Mouse (Mus musculus): ENCODE data around the gene Slc25a26. TPM values are rescaled to one million over a fixed set of nuclear protein-coding genes. Genes with fewer than 3 reads are reported as not detected.

Gene Slc25a26
- polyA plus RNA-seq, 1 experiment, result 10.5 TPM

DNA sequence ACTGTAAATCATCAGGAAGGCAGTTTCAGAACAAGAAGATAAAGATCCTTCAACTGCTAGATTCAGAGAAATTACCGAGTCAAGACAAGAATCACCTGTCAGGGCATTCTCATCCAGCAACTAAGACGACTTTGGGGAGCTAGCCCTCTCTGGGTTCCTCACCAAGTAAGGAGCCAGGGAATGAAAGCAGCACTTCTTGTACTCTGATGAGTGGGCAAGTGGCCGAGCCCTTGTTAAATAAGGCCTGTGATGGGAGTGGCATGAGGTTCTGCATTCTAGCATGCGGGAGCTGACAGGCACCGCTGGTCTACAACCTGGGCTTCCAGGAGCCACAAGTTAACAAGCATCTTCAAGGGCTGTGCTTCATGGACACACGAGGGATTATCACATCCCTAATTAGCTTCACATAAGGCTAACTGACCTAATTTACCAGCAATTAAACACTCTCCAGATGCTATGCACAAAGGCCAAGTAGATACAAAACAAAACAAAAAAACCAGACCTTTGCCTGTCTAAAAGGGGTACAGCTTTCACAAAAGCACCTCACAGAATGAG lies 152.6 kb downstream of the Slc25a26 start:
- H3K9me3 ChIP-seq (replicated peaks; ENCODE audit: control insufficient read depth, insufficient read depth, low read length, poor library complexity, severe bottlenecking), result no peaks in the 10 kb centered on the region
- peaks cover 2% of the 10 kb centered on the region for H3K4me1 ChIP-seq (ENCODE audit: control insufficient read depth, insufficient read depth, low read length)
- H3K27me3 ChIP-seq (ENCODE audit: control insufficient read depth, insufficient read depth, low read length, poor library complexity, severe bottlenecking), result no peaks in the 10 kb centered on the region
- no peak for TF ChIP-seq EP300 (IDR thresholded peaks at IDR 0.05; ENCODE audit: insufficient read depth, low read depth, low read length)
- no peak for TF ChIP-seq CTCF (IDR thresholded peaks at IDR 0.05; ENCODE audit: low read depth, low read length)
- no peak for TF ChIP-seq POLR2A (IDR thresholded peaks at IDR 0.05; ENCODE audit: insufficient read depth, low read length)
- H3K9ac ChIP-seq (ENCODE audit: low read depth, poor library complexity, severe bottlenecking), result no peak overlapping the region
- H3K27ac ChIP-seq (ENCODE audit: insufficient read depth, low read length), result no peak overlapping the region
- H3K36me3 ChIP-seq (ENCODE audit: control insufficient read depth, insufficient read depth, low read length, poor library complexity, severe bottlenecking), result no peaks in the 10 kb centered on the region
- no peak overlapping the region for H3K4me3 ChIP-seq (ENCODE audit: low read depth, low read length)

DNA sequence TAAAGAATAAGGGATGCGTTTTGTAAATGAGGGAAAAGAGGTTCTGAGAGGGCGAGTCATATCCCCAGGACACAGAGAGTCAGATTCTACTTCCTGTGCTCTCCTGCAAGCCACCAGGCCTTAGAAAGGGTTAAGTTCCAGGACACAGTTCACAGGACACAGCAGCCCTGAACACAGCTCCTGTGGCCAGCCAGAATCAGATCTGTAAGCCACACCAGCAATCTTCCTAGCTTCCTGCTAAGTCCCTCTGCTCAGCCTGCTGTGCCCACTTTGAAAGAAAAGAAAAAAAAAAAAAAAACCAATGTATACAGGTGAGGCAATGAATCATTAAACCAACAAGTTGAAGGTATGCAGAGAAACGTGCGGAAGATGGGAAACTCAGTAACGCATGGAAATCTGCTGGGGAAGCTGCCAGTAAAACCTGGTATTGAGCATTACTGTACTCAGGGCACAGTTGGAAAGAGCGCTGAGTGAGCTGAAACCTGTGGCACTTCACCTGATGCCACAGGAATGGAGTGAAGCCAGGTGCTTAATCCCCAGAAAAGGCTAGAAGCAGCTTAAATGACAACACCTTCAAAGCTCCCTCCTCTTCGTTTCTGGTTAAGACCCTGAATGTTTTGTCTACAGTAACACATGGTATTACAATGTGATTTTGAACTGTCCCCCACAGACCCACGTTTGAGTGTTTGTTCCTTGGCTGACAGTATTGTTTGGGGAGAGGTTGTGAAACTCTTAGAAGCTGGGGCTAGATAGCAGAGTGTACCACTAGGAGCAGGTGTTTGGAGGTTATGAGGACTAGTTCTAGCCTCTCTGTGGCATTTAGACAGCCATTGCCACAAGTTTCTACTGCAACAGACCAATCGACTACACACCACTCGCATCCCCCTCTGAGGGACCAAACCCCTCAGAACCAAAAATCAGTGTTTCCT lies 153.5 kb downstream of the Slc25a26 start:
- peaks cover 2% of the 10 kb centered on the region for H3K4me1 ChIP-seq (ENCODE audit: control insufficient read depth, insufficient read depth, low read length)
- H3K27me3 ChIP-seq (ENCODE audit: control insufficient read depth, insufficient read depth, low read length, poor library complexity, severe bottlenecking), result no peaks in the 10 kb centered on the region
- no peak overlapping the region for H3K9ac ChIP-seq (ENCODE audit: low read depth, poor library complexity, severe bottlenecking)
- H3K36me3 ChIP-seq (ENCODE audit: control insufficient read depth, insufficient read depth, low read length, poor library complexity, severe bottlenecking), result no peaks in the 10 kb centered on the region
- H3K27ac ChIP-seq (ENCODE audit: insufficient read depth, low read length), result no peak overlapping the region
- TF ChIP-seq POLR2A (IDR thresholded peaks at IDR 0.05; ENCODE audit: insufficient read depth, low read length) (no peak), CTCF (IDR thresholded peaks at IDR 0.05; ENCODE audit: low read depth, low read length) (no peak), EP300 (IDR thresholded peaks at IDR 0.05; ENCODE audit: insufficient read depth, low read depth, low read length) (no peak)
- no peak overlapping the region for H3K4me3 ChIP-seq (ENCODE audit: low read depth, low read length)
- H3K9me3 ChIP-seq (replicated peaks; ENCODE audit: control insufficient read depth, insufficient read depth, low read length, poor library complexity, severe bottlenecking), result no peaks in the 10 kb centered on the region

Other genes starting within 250 kb of the Slc25a26 start
- gene Magi1, start 216.4 kb upstream of the Slc25a26 start, polyA plus RNA-seq (2011; ENCODE audit: insufficient read depth, insufficient read length, low read depth, missing spikeins), result 22.4 and 26.2 TPM in 2 replicates
- gene Lrig1, start 199.8 kb downstream of the Slc25a26 start, polyA plus RNA-seq (2011; ENCODE audit: insufficient read depth, insufficient read length, low read depth, missing spikeins), result 5.4 and 7.3 TPM in 2 replicates

All from ES-Bruce4 (cell line).